8 mouse cellular contexts compared by ENCODE assay signal in genomic region chr11:3913316-3914108, GRCm38 (mm10). TPM values are rescaled to one million over a fixed set of nuclear protein-coding genes. Genes with fewer than 3 reads are reported as not detected.
DNase-seq lines count a peak whose midpoint lies in the region; ATAC-seq and TF ChIP-seq lines count a peak whose summit lies in the region.

No protein-coding gene starts in this region.

- WGBS in heart, embryonic 10.5 days = under 1% methylated on average over 65 of the region's 65 CpGs
- under 1% methylated on average over 57 of the region's 65 CpGs for WGBS in kidney, embryonic 15.5 days

- peaks cover 47% of the 10 kb centered on the region for H3K4me1 ChIP-seq in heart, embryonic 10.5 days
- H3K4me1 ChIP-seq in kidney, embryonic 15.5 days = peaks cover 42% of the 10 kb centered on the region

- H3K79me2 ChIP-seq in C2C12 (ENCODE audit: control insufficient read depth, insufficient read depth) = peaks cover 52% of the 10 kb centered on the region

- peak overlapping the region; percentile 94 for H3K4me2 ChIP-seq in kidney, embryonic 15.5 days

- H3ac ChIP-seq in C2C12 (ENCODE audit: control insufficient read depth, insufficient read length, low read depth) = peak overlapping the region; percentile 72

- H3K4me3 ChIP-seq in C2C12 (ENCODE audit: insufficient read depth, poor library complexity, severe bottlenecking) = peak overlapping the region; percentile 91
- H3K4me3 ChIP-seq in heart, embryonic 10.5 days = peak overlapping the region; percentile 73
- H3K4me3 ChIP-seq in kidney, embryonic 15.5 days (replicated peaks) = peak overlapping the region; percentile 66

- H3K9me3 ChIP-seq in heart, embryonic 10.5 days = no peaks in the 10 kb centered on the region
- H3K9me3 ChIP-seq in kidney, embryonic 15.5 days (replicated peaks) = no peaks in the 10 kb centered on the region

- no peak for TF ChIP-seq CTCF in C2C12 (IDR thresholded peaks at IDR 0.05; ENCODE audit: control insufficient read depth, insufficient read depth, insufficient read length)
- no peak for TF ChIP-seq CTCF in brain, embryonic 14.5 days (IDR thresholded peaks at IDR 0.05; ENCODE audit: borderline replicate concordance, extremely low read depth, insufficient read depth, insufficient read length)

- H3K27ac ChIP-seq in heart, embryonic 10.5 days = peak overlapping the region; percentile 83
- peak overlapping the region; percentile 69 for H3K27ac ChIP-seq in kidney, embryonic 15.5 days

- H3K79me3 ChIP-seq in C2C12 (ENCODE audit: low read depth) = peaks cover 47% of the 10 kb centered on the region

- H3K36me3 ChIP-seq in C2C12 (ENCODE audit: control insufficient read depth, insufficient read depth) = peaks cover 12% of the 10 kb centered on the region
- peaks cover 8% of the 10 kb centered on the region for H3K36me3 ChIP-seq in heart, embryonic 10.5 days
- peaks cover 3% of the 10 kb centered on the region; the same call in 1 of the 2 replicates for H3K36me3 ChIP-seq in kidney, embryonic 15.5 days

- peak; percentile 76 for ATAC-seq in erythroblast, adult 5-6 weeks (replicated peaks; ENCODE audit: low FRiP score, poor library complexity, severe bottlenecking)
- ATAC-seq in kidney, embryonic 15.5 days (replicated peaks; ENCODE audit: low FRiP score) = peak; percentile 88

- peak; percentile 95 for DNase-seq in brain, embryonic 14.5 days (ENCODE audit: low read depth)
- DNase-seq in heart, embryonic 10.5 days (ENCODE audit: low spot score) = peak; percentile 96
- DNase-seq in liver = peak; percentile 88
- peak; percentile 82 to 85 for DNase-seq in monocyte, adult 2 months (ENCODE audit: low read depth in 1 of 2, low spot score in 2 of 2)
- peak; percentile 54 to 56 for DNase-seq in spleen, postnatal 14 days (ENCODE audit: low spot score in 2 of 2)

- no peaks in the 10 kb centered on the region for H3K27me3 ChIP-seq in C2C12 (ENCODE audit: control insufficient read depth, insufficient read depth, insufficient read length)
- H3K27me3 ChIP-seq in heart, embryonic 10.5 days (ENCODE audit: insufficient read depth, poor library complexity, severe bottlenecking) = peaks cover 17% of the 10 kb centered on the region
- peaks cover 17% of the 10 kb centered on the region for H3K27me3 ChIP-seq in kidney, embryonic 15.5 days

- H3K9ac ChIP-seq in kidney, embryonic 15.5 days = peak overlapping the region; percentile 37

- TF ChIP-seq POLR2A in brain, embryonic 14.5 days (IDR thresholded peaks at IDR 0.05; ENCODE audit: borderline replicate concordance, extremely low read depth, insufficient read depth, insufficient read length, poor library complexity, severe bottlenecking) = peak; percentile 21; the same call in 1 of the 2 replicates

TF ChIP-seq in C2C12, 6 proteins besides CTCF, POLR2A, EP300 and RAD21:
- TF ChIP-seq CEBPB (IDR thresholded peaks at IDR 0.05; ENCODE audit: low read depth) = no peak
- TF ChIP-seq MYOD1 (IDR thresholded peaks at IDR 0.05; ENCODE audit: control insufficient read depth, insufficient read length, low read depth) = no peak
- TF ChIP-seq USF1 (IDR thresholded peaks at IDR 0.05; ENCODE audit: low read depth) = no peak

RNA-seq across cellular contexts. Expression of gene Slc35e4, which starts 1.0 kb away (rescaled TPM):
- 58.0 TPM for polyA plus RNA-seq in C2C12 (2012; fragmentation: generic; extraction: Trizol)
- polyA plus RNA-seq in brain, embryonic 14.5 days (2012; rRNA removed) = 13.2 and 13.5 TPM in 2 replicates
- 0.38 and 0.63 TPM in 2 replicates for total RNA-seq in erythroblast, adult 5-6 weeks (2015; ENCODE audit: low replicate concordance)
- not detected in 2 replicates for total RNA-seq in erythroblast, adult 5-6 weeks (2017; ENCODE audit: low replicate concordance)
- polyA plus RNA-seq in heart, embryonic 10.5 days (2016; fragmentation: Nextera tagmentation; extraction: Ambion mirVana) = 4.4 and 6.2 TPM in 2 replicates
- polyA plus RNA-seq in kidney, embryonic 15.5 days (2015; fragmentation: Nextera tagmentation; extraction: Ambion mirVana) = 4.6 and 5.1 TPM in 2 replicates

RNA-seq across cellular contexts. Expression of gene Tcn2, which starts 18.4 kb away (rescaled TPM):
- 3.4 TPM for polyA plus RNA-seq in C2C12 (2012; fragmentation: generic; extraction: Trizol)
- 21.2 and 27.4 TPM in 2 replicates for polyA plus RNA-seq in brain, embryonic 14.5 days (2012; rRNA removed)
- total RNA-seq in erythroblast, adult 5-6 weeks (2015; ENCODE audit: low replicate concordance) = 33.4 and 50.3 TPM in 2 replicates
- 12.0 and 20.8 TPM in 2 replicates for total RNA-seq in erythroblast, adult 5-6 weeks (2017; ENCODE audit: low replicate concordance)
- polyA plus RNA-seq in heart, embryonic 10.5 days (2016; fragmentation: Nextera tagmentation; extraction: Ambion mirVana) = 50.3 and 56.3 TPM in 2 replicates
- 92.9 and 102 TPM in 2 replicates for polyA plus RNA-seq in kidney, embryonic 15.5 days (2015; fragmentation: Nextera tagmentation; extraction: Ambion mirVana)

RNA-seq across cellular contexts. Expression of gene Dusp18, which starts 18.5 kb away (rescaled TPM):
- 9.9 TPM for polyA plus RNA-seq in C2C12 (2012; fragmentation: generic; extraction: Trizol)
- 17.6 and 26.4 TPM in 2 replicates for polyA plus RNA-seq in brain, embryonic 14.5 days (2012; rRNA removed)
- total RNA-seq in erythroblast, adult 5-6 weeks (2015; ENCODE audit: low replicate concordance) = not detected in 2 replicates
- total RNA-seq in erythroblast, adult 5-6 weeks (2017; ENCODE audit: low replicate concordance) = 0.09 TPM in 1 of 2 replicates, not detected in the other
- 13.6 and 16.1 TPM in 2 replicates for polyA plus RNA-seq in heart, embryonic 10.5 days (2016; fragmentation: Nextera tagmentation; extraction: Ambion mirVana)
- polyA plus RNA-seq in kidney, embryonic 15.5 days (2015; fragmentation: Nextera tagmentation; extraction: Ambion mirVana) = 13.0 and 13.4 TPM in 2 replicates

RNA-seq across cellular contexts. Expression of gene 4921536K21Rik, which starts 18.6 kb away (rescaled TPM):
- 0.89 TPM for polyA plus RNA-seq in C2C12 (2012; fragmentation: generic; extraction: Trizol)
- polyA plus RNA-seq in brain, embryonic 14.5 days (2012; rRNA removed) = 0.67 and 1.0 TPM in 2 replicates
- total RNA-seq in erythroblast, adult 5-6 weeks (2015; ENCODE audit: low replicate concordance) = not detected in 2 replicates
- not detected in 2 replicates for total RNA-seq in erythroblast, adult 5-6 weeks (2017; ENCODE audit: low replicate concordance)
- polyA plus RNA-seq in heart, embryonic 10.5 days (2016; fragmentation: Nextera tagmentation; extraction: Ambion mirVana) = 0.31 and 0.33 TPM in 2 replicates
- 0.49 and 0.64 TPM in 2 replicates for polyA plus RNA-seq in kidney, embryonic 15.5 days (2015; fragmentation: Nextera tagmentation; extraction: Ambion mirVana)

RNA-seq across cellular contexts. Expression of gene Osbp2, which starts 49.8 kb away (rescaled TPM):
- polyA plus RNA-seq in C2C12 (2012; fragmentation: generic; extraction: Trizol) = 2.1 TPM
- 18.4 and 26.2 TPM in 2 replicates for polyA plus RNA-seq in brain, embryonic 14.5 days (2012; rRNA removed)
- total RNA-seq in erythroblast, adult 5-6 weeks (2015; ENCODE audit: low replicate concordance) = not detected in 2 replicates
- not detected in 2 replicates for total RNA-seq in erythroblast, adult 5-6 weeks (2017; ENCODE audit: low replicate concordance)
- polyA plus RNA-seq in heart, embryonic 10.5 days (2016; fragmentation: Nextera tagmentation; extraction: Ambion mirVana) = 0.11 and 0.29 TPM in 2 replicates
- 0.78 and 0.91 TPM in 2 replicates for polyA plus RNA-seq in kidney, embryonic 15.5 days (2015; fragmentation: Nextera tagmentation; extraction: Ambion mirVana)

Comparison
In these comparisons a context has a peak if more than half of its experiments do, and no peak if none do; other contexts are left out.
1. Peak in every context shown above with its lines: DNase-seq, ATAC-seq, H3K4me3 ChIP-seq and H3K27ac ChIP-seq.